Comparison of ENCODE assay signal across 10 mouse cellular contexts in genomic region chr2:173976314-173977053, GRCm38 (mm10).
DNase-seq lines count a peak whose midpoint lies in the region; ATAC-seq and TF ChIP-seq lines count a peak whose summit lies in the region.
"Had no signal": no experiment of that assay in that cellular context is flagged by ENCODE, and none has a peak within 500 bp of the region (broad histone marks: within the 10 kb centered on the region; RNA-seq: fewer than 3 reads in every experiment).

No protein-coding gene starts in this region.

- 0 out of 2 replicates have a peak, but pooled peaks cover 6% of the 10 kb centered on the region for H3K4me1 ChIP-seq in kidney, postnatal 0 days (replicated peaks; ENCODE audit: insufficient read depth, low read length)
- H3K4me1 ChIP-seq in liver, embryonic 12.5 days, result no peaks in the 10 kb centered on the region

- no peak for TF ChIP-seq CTCF in kidney, postnatal 0 days (IDR thresholded peaks at IDR 0.05; ENCODE audit: low read depth)

- no peak overlapping the region for H3K9ac ChIP-seq in kidney, postnatal 0 days (ENCODE audit: low read depth, low read length)
- H3K9ac ChIP-seq in liver, embryonic 12.5 days, result no peak overlapping the region

- DNase-seq in embryo, embryonic 10 days (ENCODE audit: low spot score), result peak; percentile 70
- peak; percentile 59 for DNase-seq in embryo, embryonic 9.5 days (ENCODE audit: extremely low spot score)
- DNase-seq in kidney, postnatal 0 days (ENCODE audit: low spot score), result peak; percentile 50
- no peak for DNase-seq in spleen, postnatal 14 days (ENCODE audit: low spot score in 2 of 2)
- DNase-seq in heart, postnatal 4 days, result no peak
- no peak for DNase-seq in thymus, postnatal 25 days
- DNase-seq: heart, postnatal 36 days had no signal

- no peaks in the 10 kb centered on the region for H3K36me3 ChIP-seq in kidney, postnatal 0 days (ENCODE audit: insufficient read depth, low read length)
- H3K36me3 ChIP-seq in liver, embryonic 12.5 days, result no peaks in the 10 kb centered on the region

- H3K27ac ChIP-seq in kidney, postnatal 0 days, result peak overlapping the region; percentile 81
- H3K27ac ChIP-seq in liver, embryonic 12.5 days, result no peak overlapping the region
- H3K27ac ChIP-seq: macrophage had no signal

- H3K4me3 ChIP-seq in kidney, postnatal 0 days (replicated peaks; ENCODE audit: low read depth, low read length), result no peak overlapping the region
- no peak overlapping the region for H3K4me3 ChIP-seq in liver, embryonic 12.5 days

- 18% methylated on average over 4 of the region's 4 CpGs for WGBS in kidney, postnatal 0 days
- 40% methylated on average over 4 of the region's 4 CpGs for WGBS in liver, embryonic 12.5 days (ENCODE audit: insufficient replicate concordance)

- no peaks in the 10 kb centered on the region for H3K9me3 ChIP-seq in kidney, postnatal 0 days (replicated peaks; ENCODE audit: low read length)
- H3K9me3 ChIP-seq in liver, embryonic 12.5 days (replicated peaks), result no peaks in the 10 kb centered on the region

- ATAC-seq in kidney, postnatal 0 days (replicated peaks; ENCODE audit: low FRiP score, low read depth), result peak; percentile 89
- peak; percentile 79 for ATAC-seq in liver, embryonic 12.5 days
- ATAC-seq: forebrain, embryonic 14.5 days had no signal

- no peaks in the 10 kb centered on the region for H3K27me3 ChIP-seq in kidney, postnatal 0 days (ENCODE audit: insufficient read depth, low read length)
- H3K27me3 ChIP-seq in liver, embryonic 12.5 days (replicated peaks), result no peaks in the 10 kb centered on the region

- H3K4me2 ChIP-seq in kidney, postnatal 0 days (ENCODE audit: low read length), result no peak overlapping the region
- no peak overlapping the region for H3K4me2 ChIP-seq in liver, embryonic 12.5 days

Comparison
In these comparisons a context has a peak if more than half of its experiments do, and no peak if none do; other contexts are left out.
1. DNase-seq: peak in embryo, embryonic 10 days (single experiment), embryo, embryonic 9.5 days (single experiment) and kidney, postnatal 0 days (single experiment); none in spleen, postnatal 14 days (0 of 2), heart, postnatal 4 days (single experiment) and thymus, postnatal 25 days (single experiment).